Mouse (Mus musculus) bone marrow, adult 2 months (tissue): ENCODE measurements around the gene Arhgef10l.

Experiments
- CTCF ChIP-seq: fragments of 200-500 bp; IDR thresholded peaks from 2 replicates; pipeline ENCODE4 v1.5.1; 2011; ENCODE audit warnings: low read length, control low read depth; ENCODE audit not compliant: control insufficient read depth, insufficient read depth
- POLR2A ChIP-seq: fragments of 200-500 bp; IDR thresholded peaks from 2 replicates; pipeline ENCODE4 v1.6.1; 2011; ENCODE audit warnings: low read depth, mild to moderate bottlenecking, control low read depth, low read length, borderline replicate concordance; ENCODE audit not compliant: control insufficient read depth

- no peak for TF ChIP-seq POLR2A
- TF ChIP-seq CTCF: no peak
Observed at GRCm38 (mm10) chr4:140537561-140538021, 128.2 kb downstream of the Arhgef10l start.
